Mouse (Mus musculus): ENCODE data around the gene Fbxo17.

DNA sequence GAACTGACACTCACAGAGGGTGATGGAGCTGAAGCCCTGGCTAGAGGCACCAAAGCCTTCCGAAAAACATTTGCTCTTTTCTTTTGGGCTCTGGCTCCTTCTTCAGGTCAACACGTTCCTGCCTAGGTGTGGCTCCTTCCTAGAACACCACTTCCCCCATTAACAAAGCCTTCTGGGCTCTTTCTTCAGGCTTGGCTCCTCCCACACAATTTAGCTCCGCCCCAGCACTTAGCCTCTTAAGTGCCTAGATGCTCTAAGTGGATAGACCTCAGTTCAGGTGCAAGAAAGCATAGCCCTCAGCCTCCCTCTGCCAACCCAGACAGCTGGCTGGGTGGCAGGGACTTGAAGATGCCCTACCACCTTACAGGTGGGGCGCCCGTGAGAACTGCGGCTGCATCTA lies 19.1 kb downstream of the Fbxo17 start:
- TF ChIP-seq POLR2A (IDR thresholded peaks at IDR 0.05; ENCODE audit: low read depth, low read length) (no peak), EP300 (IDR thresholded peaks at IDR 0.05; ENCODE audit: low read length) (no peak), USF1 (IDR thresholded peaks at IDR 0.05; ENCODE audit: low read depth, low read length) (no peak), CTCF (conservative IDR thresholded peaks at IDR 0.05 in 1 of 2, IDR thresholded peaks at IDR 0.05 in 1 of 2; ENCODE audit: low read depth in 2 of 2, low read length in 2 of 2) (no peak), JUND (conservative IDR thresholded peaks at IDR 0.05; ENCODE audit: low read depth, low read length) (no peak), CHD2 (IDR thresholded peaks at IDR 0.05; ENCODE audit: low read length) (no peak), E2F4 (IDR thresholded peaks at IDR 0.05; ENCODE audit: insufficient replicate concordance, low read depth, low read length) (no peak), TBP (conservative IDR thresholded peaks at IDR 0.05; ENCODE audit: low read depth, low read length) (no peak), MYC (IDR thresholded peaks at IDR 0.05; ENCODE audit: low read depth, low read length) (no peak), UBTF (IDR thresholded peaks at IDR 0.05; ENCODE audit: low read depth, low read length) (no peak), ETS1 (conservative IDR thresholded peaks at IDR 0.05; ENCODE audit: low read depth, low read length) (no peak), SMC3 (IDR thresholded peaks at IDR 0.05; ENCODE audit: low read depth, low read length) (no peak), JUN (IDR thresholded peaks at IDR 0.05; ENCODE audit: insufficient read depth, low read depth, low read length) (no peak)
